Mouse (Mus musculus): ENCODE measurements around the gene Large2.

The Large2 gene

GRCm38 (mm10) chr2:92327601-92328000, 47.1 kb downstream of the Large2 start:
- DNase-seq: no peak

DNA sequence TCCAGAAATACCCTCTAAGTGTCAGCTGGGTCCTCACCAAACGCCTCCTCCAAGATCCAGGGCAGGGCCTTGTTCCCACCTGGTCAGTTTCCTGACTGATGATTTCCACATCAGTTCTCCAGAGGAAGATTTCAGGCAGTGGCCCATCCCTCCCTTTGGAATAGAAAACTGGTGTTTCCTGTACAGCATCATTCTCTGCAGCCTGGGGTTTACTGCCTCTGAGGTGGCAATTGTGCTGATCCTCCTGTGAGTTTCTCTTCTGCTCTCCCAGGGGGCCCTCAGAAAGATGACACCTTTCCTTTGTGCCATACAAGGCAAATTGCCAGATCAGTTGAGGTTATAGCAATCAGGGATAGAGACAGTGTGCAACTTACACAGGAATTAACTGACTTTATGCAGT, 48.4 kb downstream of the Large2 start:
- no peak for DNase-seq

DNA sequence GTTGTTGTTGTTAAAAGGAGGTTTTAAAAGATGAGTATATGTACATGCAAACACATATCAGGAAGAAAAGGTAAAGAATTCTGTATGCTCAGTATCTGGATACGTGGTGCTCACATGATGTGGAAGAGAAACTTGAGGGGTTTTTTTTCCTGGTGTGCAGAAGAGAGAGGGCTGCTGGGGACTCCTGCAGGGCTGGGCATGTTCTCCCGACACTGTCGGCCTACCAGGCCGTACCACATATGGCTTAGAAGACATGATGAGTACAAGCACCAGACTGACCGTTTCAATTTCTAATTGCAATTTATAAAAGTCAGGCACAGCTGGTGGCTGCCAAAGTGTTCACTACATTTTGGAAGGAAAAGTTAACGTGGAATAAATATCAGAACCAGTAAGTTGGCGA, 49.0 kb downstream of the Large2 start:
- DNase-seq: no peak

DNA sequence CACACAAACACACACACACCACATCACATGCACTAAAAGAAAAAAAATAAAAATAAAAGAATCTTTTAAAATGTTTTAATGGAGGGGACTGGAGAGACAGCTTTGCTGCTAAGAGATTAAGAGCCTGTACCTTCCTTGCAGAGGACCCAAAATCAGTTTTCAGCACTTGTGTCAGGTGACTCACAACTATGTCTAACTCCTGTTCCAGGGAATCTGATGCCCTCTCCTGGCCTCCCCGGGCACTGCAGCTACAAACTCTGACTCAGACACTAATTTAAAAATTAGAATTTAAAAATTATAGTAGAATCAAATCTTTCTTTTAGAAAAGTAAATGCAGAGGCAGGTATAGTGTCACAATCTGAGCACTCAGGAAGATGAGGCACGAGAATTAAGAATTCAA, 52.0 kb downstream of the Large2 start:
- DNase-seq: no peak

DNA sequence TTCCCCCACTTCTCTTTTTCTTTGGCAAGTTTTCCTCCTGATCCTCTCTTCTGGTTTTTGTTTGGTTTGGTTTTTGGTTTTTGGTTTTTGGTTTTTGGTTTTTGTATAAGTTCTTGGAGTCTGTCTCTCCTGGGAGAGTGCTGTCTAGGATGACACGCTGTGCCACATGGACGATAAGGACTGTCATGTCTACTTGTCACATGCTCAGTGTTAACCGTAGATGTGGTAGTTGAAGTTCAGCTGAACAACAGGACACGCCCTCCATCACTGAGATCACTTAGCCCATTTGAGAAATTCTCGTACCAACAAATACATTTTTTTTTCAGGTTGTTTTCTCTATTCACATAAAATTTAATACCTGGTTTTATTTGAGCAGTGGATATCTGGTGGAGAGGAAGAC, 57.4 kb downstream of the Large2 start:
- DNase-seq: no peak

DNA sequence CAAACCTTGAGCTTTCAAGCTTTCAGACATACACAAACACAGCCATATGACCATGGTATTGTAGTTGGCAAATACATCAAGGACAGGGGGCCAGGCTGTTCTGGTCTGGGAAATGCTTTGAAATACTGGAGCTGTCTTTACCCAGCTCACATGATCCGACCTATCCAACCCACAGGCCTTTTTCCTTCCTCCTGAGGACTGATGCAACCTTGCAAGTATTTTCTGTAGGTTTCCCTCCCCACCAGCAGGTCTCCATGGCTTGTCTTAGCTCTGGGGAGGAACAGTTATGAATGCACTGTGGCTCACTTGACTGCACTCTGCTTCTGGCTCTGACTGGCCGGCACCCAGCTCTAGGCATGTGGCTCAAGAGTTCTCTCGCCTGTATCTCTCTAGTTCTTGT, 58.0 kb downstream of the Large2 start:
- no peak for DNase-seq
